Mouse (Mus musculus) embryonic stem cell, embryonic (primary cell): ENCODE results near the gene Gm4952.

ENCODE experiments used
- CTCF ChIA-PET, 4 experiments: fragments of 300-600 bp in 2 of 4; fragments of 350-600 bp in 2 of 4; sonication (Branson Sonifier 250); formaldehyde crosslinking; loops; one replicate each; lab custom pipeline; 2022; ENCODE audit warnings: inconsistent platforms in 2 of 4; lab: Charles Lee
- POLR2A ChIA-PET, 4 experiments: fragments of 300-600 bp in 2 of 4; fragments of 350-600 bp in 2 of 4; sonication (Branson Sonifier 250); formaldehyde crosslinking; loops; one replicate each; lab custom pipeline; 2022; ENCODE audit warnings: antibody characterized with exemption in 4 of 4, inconsistent platforms in 1 of 4; lab: Charles Lee

The Gm4952 gene

DNA sequence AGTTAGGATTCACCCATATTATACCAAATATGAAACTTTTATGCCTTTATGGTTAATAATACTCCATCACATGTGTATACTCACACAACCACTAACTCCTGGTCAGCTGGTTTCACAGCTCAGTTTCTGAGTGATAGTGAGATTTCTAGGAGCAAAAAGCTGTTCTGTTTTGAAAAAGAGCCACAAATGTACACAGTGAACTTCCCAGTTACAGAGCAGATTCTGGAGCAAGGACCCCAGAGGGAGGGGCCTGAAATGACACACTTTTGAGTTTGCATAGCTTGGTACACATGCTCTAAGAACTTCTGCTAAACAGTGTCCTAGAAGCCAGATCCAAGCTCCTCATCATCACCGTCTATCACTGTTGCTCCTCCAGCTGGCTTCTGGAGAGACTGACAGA, at the start of gene Gm4952:
TSS of gene Gm4952 (plus strand) at position 301 of the 400 bp plus-strand sequence.
- POLR2A ChIA-PET = no interaction called here
- CTCF ChIA-PET = no interaction called here

DNA sequence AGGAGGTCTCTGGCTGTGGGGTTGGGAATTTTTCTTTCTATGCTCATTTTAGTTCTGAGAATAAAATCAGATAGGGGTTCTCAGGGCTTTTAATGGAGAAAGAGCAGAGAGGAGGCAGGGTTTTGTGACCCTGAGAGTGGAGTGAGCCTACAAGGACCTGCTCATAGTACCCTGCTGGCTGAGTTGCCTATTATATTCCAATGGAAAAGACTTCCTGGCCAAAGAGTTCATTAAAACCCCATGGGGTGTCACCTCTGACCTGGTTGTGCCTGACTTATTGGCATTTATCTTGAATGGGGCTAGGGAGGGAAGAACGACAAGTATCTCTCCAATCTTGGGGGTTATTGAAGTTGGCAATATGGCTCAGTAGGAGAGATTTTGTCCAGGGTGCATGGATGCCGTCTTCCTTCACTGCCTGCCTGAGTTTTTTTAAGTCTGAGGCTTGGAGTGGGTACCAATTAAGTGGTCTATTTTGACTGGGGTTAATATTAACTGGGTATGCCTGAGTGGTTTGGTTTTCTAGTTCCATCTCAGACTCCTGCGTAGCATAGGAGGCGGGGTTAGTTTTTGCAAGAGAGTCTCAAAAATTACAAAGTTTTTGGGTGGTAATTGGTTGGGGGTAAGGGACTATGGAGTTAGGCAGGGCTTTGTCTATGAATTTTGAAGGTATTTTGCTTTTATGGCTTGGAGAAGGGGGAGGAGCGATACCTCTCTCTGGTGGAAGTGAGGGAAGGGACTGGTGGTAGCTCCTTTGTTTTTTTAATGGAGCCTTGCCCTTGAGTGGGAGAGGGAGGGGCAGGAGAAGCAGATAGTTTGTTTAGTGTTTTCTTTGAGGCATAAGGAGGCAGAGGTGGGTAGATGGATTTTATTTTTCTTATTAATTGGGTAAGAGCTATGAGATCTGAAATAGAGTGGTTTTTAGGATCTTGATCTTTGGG, 49.5 kb upstream of the Gm4952 start:
- POLR2A ChIA-PET = interaction anchor here in 2 of 4 experiments (0.7 to 1.0 kb wide), 2 partner anchors 21 to 62 kb away, joined by 3 to 8 read pairs; no protein-coding TSS in a partner anchor

DNA sequence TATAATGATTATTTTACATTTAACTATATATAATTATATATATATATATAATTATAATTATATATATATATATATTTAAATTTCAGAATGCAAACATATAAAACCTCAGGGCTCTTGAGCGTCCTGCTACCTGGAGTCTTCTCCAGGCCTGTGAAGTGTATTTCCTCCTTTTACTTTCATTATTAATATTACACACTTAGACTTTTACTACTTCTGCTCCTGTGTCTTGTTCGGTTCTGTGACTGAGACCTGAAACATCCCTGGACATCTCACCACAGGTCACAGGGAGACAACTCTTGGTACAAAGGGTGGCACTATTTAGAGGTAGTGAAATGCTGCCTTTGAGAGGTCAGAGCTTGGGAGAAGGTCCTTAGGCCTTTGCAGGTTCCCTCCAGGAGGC, 43.5 kb upstream of the Gm4952 start:
- ChIA-PET POLR2A (interaction anchor here in 1 of 4 experiments (1.1 kb wide), 1 partner anchor 17 kb away, joined by 3 read pairs; no protein-coding TSS in a partner anchor), CTCF (no interaction called here)

More for the DNA sequence above, 49.5 kb upstream of the Gm4952 start:
- CTCF ChIA-PET = interaction anchor here in 1 of 4 experiments (0.7 kb wide), 1 partner anchor 61 kb away, joined by 5 read pairs; no protein-coding TSS in a partner anchor

DNA sequence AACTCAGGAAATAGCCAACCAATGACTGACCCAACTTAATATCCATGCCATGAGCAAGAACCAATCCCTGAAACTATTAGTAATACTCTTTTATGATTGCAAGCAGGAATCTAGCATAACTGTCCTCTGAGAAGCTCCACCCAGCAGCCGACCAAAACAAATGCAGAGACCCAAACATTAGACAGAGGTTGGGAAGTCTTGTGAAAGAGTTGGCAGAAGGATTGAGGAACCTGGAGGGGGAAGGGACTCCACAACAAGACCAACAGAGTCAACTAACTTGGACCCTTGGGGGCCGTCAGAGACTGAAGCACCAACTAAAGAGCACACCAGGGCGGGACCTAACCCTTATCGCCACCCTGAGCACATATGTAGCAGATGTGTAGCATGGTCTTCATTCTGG, 41.6 kb upstream of the Gm4952 start:
- ChIA-PET CTCF (no interaction called here), POLR2A (no interaction called here)

DNA sequence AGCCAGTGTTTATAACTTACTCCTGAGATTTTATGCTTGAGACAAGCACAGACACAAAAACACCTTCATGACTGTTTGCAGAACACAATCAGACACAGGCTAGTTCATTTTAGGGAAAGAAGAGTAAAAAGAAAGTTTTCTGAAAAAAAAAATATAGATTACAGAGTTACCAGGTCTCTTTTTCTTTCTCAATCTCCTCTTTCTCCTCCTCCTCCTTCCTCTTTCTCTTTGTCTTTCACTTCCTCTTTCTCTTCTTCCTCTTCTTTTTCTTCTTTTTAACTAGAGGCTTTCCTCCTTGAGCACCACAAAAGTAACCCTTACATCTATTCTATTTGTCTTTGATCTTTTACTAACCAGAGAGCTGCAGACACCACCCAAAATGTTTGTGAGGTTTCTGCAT, 35.6 kb upstream of the Gm4952 start:
- POLR2A ChIA-PET = interaction anchor here in 1 of 4 experiments (0.7 kb wide), 1 partner anchor 546 kb away, joined by 4 read pairs; no protein-coding TSS in a partner anchor
- CTCF ChIA-PET = no interaction called here

DNA sequence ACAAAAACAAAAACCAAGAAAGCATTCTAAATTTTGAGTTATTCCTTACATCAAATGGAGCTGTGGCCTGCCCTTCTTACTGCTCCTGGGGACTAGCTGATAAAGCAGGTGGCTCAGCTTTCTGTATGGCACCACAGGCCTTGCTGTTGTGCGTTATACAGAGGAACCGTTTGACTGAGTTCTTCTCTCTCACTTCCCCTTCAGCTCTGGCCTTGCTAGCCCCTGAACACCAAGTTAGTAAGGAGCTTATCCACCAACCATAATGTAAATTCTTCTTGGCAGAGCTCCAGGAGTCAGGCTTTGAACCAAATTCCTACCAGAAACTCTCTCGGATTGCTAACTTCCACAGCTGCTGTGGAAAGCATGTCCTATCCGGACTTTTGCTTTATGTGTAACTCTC, 32.8 kb upstream of the Gm4952 start:
- ChIA-PET CTCF (no interaction called here), POLR2A (no interaction called here)

DNA sequence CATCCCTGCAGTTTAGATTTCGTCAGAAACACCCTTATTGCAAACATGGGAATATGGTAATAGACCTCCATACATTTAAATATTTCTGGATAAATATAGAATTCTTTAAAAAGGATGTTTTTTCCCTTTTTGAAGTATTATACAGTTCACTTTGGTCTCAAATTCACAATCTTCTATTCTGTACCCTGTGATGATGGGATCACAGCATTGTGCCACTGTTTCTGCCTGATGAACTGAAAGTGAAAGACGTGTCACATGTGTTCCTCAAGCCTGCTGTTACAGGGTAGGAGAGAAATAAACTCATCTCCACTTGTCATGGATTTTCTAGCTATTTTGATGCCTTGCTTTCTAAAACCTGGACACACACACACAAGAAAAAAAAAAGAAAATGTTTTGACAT, 28.9 kb upstream of the Gm4952 start:
- ChIA-PET CTCF (no interaction called here), POLR2A (no interaction called here)

DNA sequence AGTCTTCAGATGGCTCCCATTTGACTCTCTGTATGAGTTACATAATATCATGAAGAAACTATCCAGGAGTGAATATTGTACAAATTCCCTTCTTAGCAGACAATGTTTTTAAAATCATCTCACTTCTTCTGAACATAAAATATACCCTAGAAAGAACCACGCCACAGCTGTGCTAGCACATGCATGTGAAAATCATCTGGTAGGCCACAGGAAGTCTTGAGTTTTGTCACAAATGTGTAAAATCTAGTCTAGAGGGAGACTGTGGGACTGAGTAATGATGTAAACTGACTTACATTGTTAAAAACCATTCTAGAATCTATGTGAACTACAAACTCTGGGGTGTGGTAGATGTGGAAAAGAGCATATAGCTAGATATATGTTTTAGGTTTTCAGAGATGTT, 28.1 kb upstream of the Gm4952 start:
- POLR2A ChIA-PET = no interaction called here
- CTCF ChIA-PET = no interaction called here

DNA sequence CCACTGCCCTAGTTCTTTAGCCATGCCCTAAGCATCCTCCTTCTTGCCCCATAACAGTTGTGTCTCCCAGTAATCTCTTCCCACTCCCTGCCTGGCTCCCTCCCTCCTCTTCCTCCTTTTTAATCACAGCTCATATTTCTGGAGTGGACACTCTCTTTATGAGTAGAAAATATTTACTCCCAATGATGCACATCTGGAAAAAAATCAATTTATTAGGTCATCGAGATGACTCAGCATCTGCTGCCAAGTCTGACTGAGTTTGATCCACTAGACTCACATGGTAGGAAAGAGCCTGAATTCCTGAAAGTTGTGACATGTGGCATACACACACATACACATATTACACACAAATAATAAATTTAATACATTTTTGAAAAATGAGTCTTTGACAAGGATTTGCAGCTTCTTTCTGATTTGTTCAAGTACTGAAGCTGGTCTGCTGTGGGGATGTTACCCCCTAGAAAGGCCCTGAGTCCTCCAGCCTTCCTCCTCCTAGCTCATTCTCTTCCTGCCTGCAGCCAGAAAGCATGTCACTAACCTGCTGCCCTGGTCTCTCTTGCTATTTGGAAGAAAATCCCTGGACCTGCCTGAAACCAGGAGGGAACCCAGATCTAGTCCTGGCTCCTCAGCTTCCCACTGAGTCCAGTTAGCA, 27.0 kb upstream of the Gm4952 start:
- CTCF ChIA-PET = interaction anchor here in 1 of 4 experiments (1.0 kb wide), 1 partner anchor 19 kb away, joined by 3 read pairs; no protein-coding TSS in a partner anchor

DNA sequence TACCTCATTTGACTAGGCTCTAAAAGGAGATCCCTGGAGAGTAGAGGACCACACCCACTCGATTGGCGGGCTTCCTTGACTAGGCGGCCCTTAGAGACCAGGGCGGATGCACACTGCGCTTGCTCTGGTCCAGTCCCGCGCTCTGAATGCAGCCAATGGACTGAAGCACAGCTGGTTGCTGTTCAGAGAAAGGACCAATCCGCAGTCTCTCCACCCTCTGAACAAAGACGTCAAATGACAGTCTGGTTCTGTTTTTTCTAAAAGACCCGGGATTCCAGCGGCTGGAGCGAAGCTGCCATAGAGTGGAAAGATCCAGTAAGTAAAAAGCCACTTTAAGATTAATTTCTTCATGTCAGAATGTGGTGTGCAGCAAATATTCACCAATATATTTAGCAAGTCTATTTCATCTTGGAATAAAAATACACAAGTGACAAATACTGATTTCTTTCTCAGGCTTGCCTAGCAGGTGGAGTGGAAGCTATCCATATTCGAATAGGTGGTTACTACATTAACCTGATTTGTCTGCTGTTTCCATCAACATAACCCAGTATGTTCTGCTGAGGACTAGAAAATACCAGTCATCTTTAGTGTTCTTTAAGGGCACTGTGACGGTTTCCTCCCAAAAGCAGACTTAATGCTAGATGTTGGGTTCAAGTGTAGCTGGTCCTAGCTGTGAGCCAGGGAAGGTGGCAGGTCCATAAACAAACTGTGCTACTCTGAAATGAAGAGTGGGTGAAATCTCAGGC, 26.3 kb upstream of the Gm4952 start:
- ChIA-PET CTCF (interaction anchor here in 2 of 4 experiments (0.6 to 1.0 kb wide), 2 partner anchors 18 to 149 kb away, joined by 3 read pairs; no protein-coding TSS in a partner anchor), POLR2A (interaction anchor here in 3 of 4 experiments (0.5 to 2.4 kb wide), 16 partner anchors 9 to 247 kb away, joined by 3 to 11 read pairs (median 3); partner anchors contain the start of genes Lpxn (in 3 of the 3), Zfp91 (in 3 of the 3) and Dtx4 (in 1 of the 3))

More for the DNA sequence above, 27.0 kb upstream of the Gm4952 start:
- POLR2A ChIA-PET = interaction anchor here in 3 of 4 experiments (0.7 to 2.4 kb wide), 10 partner anchors 11 to 223 kb away, joined by 3 to 11 read pairs (median 3); partner anchors contain the start of genes Lpxn (in 3 of the 3), Zfp91 (in 3 of the 3) and Dtx4 (in 1 of the 3)

DNA sequence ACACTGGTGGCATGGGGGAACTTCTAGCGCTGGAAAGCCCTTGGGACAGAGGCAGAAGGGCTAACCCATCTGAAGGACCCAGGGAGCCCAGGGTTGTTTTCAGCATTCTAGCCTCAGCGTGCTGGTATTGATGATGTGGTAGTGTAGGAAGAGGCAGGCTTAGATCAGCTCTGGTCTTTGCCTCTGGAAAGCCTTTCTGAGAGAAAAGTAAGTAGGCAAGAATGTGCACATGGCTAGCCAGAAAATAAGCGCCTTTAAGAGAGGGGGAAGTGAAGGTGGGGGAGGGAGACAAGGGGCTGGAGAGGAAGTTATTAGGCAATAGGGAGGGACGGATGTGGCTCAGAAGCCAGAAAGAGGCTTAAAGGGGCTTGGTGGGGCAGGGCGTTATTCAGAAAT, 25.8 kb upstream of the Gm4952 start:
- POLR2A ChIA-PET = interaction anchor here in 3 of 4 experiments (0.5 to 2.4 kb wide), 9 partner anchors 9 to 247 kb away, joined by 3 to 11 read pairs (median 3); partner anchors contain the start of genes Lpxn (in 2 of the 3), Zfp91 (in 2 of the 3) and Dtx4 (in 1 of the 3)
- CTCF ChIA-PET = interaction anchor here in 1 of 4 experiments (0.6 kb wide), 1 partner anchor 148 kb away, joined by 3 read pairs; no protein-coding TSS in a partner anchor

DNA sequence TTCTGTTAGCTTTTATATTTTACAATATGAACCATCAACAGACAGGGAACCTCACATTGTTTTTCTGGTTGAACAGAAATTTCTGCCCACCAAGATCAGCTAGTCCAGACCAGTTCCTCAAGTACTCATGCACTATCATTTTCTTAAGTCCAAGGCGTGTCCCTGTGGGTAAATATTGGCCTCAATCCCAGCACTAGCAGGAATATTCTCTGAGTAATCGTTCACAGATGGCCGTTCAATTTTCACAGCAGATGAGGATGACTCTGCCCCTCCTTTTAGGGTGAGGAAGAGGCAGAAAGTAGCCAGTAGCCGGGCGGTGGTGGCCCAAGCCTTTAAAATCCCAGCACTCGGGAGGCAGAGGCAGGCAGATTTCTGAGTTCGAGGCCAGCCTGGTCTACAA, 24.7 kb upstream of the Gm4952 start:
- ChIA-PET CTCF (no interaction called here), POLR2A (interaction anchor here in 1 of 4 experiments (0.5 kb wide), 1 partner anchor 11 kb away, joined by 5 read pairs; no protein-coding TSS in a partner anchor)

DNA sequence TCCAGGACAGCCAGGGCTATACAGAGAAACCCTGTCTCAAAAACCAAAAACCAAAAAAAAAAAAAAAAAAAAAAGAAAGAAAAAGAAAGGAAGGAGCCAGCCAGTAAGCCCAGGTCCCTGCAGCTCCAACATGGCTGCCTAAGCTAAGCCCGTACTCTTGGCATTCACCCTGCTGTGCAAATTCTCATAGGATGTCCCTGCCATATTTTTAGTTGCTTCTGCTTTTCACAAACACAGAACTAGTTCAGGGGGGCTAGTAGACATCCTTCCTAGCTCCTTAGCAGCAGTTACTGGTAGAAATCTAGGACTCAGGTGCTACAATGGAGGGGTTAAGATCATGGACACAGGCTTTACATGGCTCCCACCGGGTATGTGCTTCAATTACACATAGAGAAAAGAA, 24.3 kb upstream of the Gm4952 start:
- CTCF ChIA-PET = no interaction called here
- POLR2A ChIA-PET = interaction anchor here in 1 of 4 experiments (0.5 kb wide), 1 partner anchor 10 kb away, joined by 5 read pairs; no protein-coding TSS in a partner anchor

DNA sequence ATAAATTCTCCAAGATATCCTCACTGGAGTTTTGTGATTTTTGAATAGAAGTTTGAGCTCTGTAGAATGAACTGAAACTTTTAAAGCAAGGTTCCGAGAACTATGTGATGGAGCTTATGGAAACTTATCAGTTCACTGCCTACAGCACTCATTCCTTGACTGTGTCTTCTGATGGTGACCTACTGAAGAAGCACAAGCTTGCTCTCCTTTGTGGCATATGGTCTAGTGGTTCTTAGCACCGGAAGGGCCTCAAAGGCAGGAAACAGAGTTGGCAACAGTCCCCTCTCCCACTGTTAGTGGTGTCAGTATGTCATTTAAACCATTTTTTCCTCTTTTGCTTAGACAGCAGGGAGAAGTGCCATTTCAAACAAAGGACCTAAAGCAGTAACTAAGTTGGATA, 23.1 kb upstream of the Gm4952 start:
- POLR2A ChIA-PET = no interaction called here
- CTCF ChIA-PET = no interaction called here

DNA sequence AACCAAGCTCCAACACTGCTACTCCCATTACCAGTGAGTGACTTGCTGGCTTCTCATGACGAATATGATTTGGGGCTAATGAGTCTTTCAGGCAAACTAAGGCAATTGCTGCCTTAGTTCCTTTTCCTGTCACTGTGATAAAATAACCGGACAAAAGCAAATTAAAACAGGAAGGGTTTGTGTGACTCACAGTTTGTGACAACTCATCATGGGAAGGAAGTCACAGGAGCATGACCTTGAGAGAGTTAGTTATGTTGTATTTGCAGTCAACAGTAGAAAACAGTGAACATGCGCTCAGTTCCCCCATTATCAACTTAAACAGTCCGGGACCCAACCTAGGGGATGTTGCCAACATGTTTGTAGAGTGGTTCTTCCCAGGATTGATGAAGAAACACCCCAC, 14.5 kb upstream of the Gm4952 start:
- POLR2A ChIA-PET = interaction anchor here in 1 of 4 experiments (1.1 to 2.6 kb wide), 2 partner anchors 11 to 44 kb away, joined by 3 to 7 read pairs; no protein-coding TSS in a partner anchor
- CTCF ChIA-PET = no interaction called here

DNA sequence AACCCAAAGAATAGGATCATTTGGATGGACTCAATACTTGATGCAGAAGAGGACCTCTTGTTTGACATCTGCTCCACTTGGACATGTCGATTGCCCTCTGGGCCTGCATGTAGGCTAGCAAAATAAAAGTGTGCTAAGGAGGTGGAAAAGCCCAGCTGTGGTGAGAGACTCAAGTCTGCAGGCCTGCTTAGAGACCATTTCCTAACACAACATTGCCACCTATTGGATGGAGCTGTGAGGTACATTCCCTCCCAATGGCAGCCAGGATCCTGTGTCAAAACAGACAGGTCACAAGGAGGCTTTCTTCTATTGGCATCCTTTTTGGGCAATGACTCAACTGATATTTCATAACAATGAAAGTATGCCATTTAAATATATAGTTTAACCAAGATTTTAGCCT, 7.9 kb upstream of the Gm4952 start:
- ChIA-PET CTCF (interaction anchor here (1.0 to 2.5 kb wide), 11 partner anchors 9 to 159 kb away, joined by 3 to 21 read pairs (median 5); no protein-coding TSS in a partner anchor), POLR2A (interaction anchor here in 1 of 4 experiments (0.6 kb wide), 1 partner anchor 90 kb away, joined by 3 read pairs; no protein-coding TSS in a partner anchor)

DNA sequence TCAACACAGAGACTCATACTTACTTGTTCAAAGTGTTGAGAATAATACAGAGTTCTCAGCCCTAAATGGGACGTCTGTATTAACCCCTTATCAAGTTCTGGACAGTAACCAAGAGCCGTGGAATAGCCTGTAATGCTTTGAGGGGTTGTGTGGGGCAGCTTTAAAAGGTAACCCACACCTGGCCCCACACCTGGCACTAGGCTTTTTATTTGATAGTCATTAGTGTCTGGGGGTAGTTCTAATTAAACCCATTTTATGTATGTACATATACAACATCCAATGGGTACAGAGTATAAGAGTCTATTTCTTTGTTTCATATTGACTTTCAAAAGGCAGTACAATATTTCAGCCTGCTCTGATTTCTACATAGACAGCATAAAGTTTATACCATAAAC, 4.6 kb upstream of the Gm4952 start:
- ChIA-PET CTCF (interaction anchor here (0.6 to 1.5 kb wide), 8 partner anchors 77 to 225 kb away, joined by 3 to 7 read pairs (median 4); partner anchors contain the start of gene Dtx4 (in 2 of the 4)), POLR2A (interaction anchor here in 3 of 4 experiments (0.9 to 2.7 kb wide), 8 partner anchors 9 to 201 kb away, joined by 3 to 8 read pairs (median 4); partner anchors contain the start of genes Cntf (in 1 of the 3), Dtx4 (in 1 of the 3), Lpxn (in 1 of the 3) and Zfp91 (in 1 of the 3))
